Mouse (Mus musculus): ENCODE measurements around the gene Pam16. TPM values are rescaled to one million over a fixed set of nuclear protein-coding genes. Genes with fewer than 3 reads are reported as not detected.

The Pam16 gene
- total RNA-seq, 2 experiments from 2014 or later, result 71.0 to 77.1 TPM

DNA sequence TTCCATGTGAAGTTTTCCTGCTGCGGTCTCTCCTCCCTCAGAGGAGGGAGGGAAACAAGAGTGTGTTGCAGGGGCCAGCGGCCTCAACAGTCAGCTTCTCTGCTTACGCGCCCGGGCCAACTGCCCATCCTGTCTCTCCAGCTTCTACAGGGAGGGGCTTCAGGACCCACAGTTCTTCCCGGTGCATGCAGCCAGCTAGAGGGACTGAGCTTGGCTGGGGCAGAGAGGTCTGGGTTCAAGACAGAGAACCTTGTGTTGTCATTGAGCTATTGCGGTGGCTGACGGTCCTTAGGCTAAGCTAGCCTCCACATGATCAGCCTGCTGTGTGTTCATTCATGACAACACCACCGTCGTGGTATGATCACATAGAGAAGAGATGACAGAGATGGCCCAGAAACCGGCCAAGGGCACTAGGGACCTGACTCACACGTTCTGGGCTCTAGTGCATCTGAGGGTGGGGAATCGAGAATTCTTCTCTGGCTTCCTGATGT, 22.9 kb upstream of the Pam16 start:
- DNase-seq (ENCODE audit: low spot score in 2 of 2), result no peak

DNA sequence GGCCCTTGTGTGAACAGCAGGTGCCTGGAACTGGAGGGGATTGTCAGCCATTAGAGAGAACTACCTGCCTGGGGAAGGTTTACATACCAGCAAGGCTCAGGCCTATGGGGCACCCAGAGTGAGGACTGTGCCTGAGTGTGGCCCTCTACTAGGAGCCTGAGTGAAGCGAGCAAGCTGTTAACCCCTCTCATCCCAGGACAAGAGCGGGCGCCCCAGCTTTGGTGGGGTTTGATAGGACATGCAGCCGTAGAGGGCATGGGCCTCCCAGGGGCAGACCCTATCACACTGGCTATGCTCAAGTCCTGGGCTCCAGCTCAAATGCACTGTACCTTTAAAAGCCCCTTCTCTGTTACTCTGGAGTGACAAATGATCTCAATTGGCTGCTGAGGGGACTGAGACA, 22.0 kb upstream of the Pam16 start:
- DNase-seq (ENCODE audit: low spot score in 2 of 2), result no peak

DNA sequence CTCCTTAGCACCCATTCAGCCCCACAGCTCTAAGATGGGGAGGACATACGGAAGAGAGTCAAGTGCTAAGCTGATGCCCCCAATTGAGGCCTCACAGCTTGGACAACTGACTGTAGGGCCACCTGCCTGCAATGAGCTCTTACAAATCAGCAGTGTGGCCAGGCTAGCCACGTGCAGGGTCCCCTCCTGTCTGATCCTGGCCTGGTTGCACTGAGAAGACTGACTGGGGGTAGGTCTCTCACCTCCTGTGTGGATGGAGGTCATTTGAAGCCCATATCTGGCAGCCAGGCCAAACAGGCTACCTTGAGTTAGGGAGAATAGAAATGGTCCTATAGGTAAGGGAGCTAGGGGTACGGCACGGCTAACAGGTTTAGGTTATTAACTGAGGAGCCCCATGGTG, 21.1 kb upstream of the Pam16 start:
- no peak for DNase-seq (ENCODE audit: low spot score in 2 of 2)

DNA sequence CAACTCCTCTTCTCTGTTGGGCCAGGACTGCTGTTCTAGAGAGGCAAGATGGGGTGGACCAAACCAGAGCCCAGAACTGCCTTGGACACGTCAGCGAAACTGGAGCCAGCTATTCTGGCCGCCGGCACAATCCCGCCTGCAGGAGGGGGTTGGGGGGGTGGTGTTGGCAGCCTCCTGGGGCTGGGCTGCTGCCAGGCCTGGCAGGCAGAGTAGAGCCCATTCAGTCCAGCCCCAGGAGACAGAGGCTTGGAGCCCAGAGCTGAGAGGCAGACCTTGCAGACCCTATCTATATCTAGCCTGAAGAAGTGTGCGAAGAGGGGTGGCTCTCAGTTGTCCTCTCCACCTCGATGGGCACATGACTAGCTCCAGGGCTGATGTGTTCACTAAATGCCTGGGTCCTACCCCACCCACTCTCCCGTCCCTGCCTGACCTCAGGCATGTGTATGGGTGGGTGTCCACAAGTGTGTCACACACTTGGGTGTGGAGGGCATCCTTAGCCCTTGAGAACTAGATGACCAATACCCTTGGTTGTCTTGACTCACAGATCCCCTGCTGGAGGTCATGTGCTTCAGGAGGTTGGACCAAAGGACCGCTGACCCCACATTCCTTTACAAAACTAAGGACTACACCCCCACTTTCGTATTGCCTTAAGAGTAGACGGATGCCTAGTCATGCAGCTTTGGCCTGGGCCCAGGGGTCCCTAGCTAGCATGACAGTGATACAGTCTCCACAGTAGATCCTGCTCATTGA, 19.1 kb upstream of the Pam16 start:
- peak; percentile 82 to 88 for DNase-seq (ENCODE audit: low spot score in 2 of 2)

DNA sequence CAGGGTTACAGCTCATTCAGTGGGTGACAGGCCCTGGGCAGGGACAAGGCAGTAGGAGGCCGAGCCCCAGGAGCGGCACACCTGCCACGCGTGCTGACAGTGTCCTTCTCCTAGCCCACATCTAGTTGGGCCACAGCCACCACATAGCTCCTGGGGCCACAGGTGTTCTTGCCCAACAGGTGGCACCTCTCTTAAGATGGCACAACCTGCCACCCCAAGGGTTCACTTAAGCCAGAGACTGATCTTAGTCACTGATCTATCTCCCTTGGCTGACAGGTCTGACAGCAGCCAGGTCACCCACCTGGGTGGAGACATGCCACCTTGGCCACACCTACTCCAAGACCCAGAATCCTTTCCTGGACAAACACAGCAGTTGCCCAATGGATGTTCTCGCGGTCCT, 18.1 kb upstream of the Pam16 start:
- DNase-seq (ENCODE audit: low spot score in 2 of 2), result no peak

DNA sequence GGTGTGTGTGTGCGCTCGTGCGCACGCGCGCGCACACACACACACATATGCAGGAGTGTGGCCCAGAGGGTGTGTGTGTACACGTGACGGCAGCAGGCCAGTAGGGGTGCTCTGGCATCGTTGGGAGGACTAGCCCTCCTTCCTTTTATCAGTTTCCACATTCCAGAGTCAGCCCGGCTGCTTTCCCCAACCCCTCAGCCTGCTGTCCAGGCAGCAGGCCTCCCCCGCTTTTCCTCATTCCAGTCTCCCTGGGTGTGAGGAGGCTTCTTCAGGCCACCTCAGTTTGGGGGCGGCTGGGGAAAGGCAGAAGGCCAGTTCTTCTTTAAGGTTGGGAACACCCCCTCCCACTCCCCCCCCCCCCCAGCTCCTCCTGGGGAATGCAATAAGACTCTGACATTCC, 17.4 kb upstream of the Pam16 start:
- no peak for DNase-seq (ENCODE audit: low spot score in 2 of 2)

DNA sequence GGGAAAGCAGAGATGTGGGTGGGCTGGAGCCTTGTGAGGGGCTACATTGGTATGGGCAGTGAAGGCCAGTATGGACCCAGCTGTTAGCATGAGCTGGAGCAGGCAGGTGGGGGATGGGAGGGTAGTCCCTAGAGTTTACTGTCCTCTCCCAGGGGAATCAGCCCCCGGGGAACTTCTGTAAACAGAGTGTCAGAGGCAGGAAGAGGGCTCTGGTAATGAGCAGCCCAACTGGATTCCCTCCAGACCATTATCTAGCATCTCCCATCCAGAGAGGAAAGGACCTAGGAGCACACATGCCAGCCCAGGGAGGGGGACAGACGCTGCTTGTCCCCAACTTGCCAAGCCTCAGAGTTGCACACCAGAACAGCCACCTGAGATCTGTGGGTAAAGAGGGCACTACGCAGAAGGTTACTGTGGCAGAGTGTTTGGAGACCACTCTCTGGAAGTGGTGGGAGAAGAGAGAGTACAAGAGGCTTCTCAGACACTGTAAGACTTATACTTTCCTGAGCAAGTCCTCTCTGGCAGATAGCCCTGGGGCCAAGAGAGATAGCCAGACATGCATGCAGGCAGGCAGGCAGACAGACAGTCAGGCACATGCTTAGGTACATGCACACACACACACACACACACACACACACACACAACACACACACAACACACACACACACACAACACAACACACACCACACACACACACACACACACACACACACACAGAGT, 16.5 kb upstream of the Pam16 start:
- no peak for DNase-seq (ENCODE audit: low spot score in 2 of 2)

DNA sequence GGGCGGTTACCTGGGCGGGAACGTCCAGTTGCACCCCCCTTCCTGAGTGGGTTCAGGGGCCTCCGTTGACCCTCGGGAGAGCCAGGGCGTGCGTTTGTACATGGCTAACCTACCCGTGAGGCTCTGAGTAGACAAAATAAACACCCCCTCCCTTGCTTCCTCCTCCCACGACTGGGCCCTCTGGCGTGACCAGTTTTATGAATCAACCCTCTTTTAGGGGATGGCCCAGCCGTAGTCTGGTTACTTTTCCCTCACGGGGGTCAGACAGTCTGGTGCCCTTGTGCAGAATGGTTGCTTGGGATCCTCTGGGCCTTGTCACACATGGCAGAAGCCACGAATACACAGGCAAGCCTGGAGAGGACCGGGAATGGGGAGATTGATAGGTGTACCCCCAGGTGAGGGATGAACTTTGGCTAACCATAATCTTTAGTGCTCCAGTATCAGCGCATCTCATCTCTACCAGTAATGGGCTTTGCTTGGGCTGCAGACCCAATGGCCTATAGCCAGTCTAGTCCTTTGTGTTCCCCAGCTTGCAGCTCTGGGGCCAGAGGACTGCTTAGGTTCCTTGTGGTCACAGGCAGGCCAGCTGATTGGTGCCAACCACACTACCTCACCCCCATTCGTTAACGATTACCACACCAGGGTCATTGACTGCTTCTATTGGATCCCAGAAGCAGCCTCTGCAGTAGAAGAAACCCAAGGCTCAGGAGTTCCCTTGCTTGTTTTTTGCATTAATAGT, 15.6 kb upstream of the Pam16 start:
- DNase-seq (ENCODE audit: low spot score in 2 of 2), result no peak

DNA sequence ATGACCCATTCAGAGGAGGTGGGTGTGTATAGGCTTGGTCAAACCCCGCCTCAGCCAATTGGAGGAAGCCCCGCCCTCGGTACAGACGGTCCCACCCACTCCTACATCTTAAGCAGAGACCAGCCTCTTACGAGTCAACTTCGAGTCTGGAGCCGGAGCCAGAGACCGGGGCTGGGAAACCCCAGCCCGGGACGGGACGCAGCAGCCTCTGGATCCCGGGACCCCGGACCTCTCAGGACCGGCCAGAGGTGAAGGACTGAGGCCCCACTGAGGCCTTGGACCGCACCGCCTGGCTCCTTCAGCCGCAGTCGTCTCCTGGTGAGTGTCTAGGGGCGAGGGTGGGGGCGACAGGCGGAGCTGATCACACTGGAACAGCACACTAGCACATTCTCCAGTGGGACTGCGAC, 15.0 kb upstream of the Pam16 start, which contains the start of the genes Vasn and Dnaja3:
Vasn (plus strand) TSS at position 111 of the 407 bp plus-strand sequence.
Dnaja3 (plus strand) TSS at position 159 of the 407 bp plus-strand sequence.
- DNase-seq (ENCODE audit: low spot score in 2 of 2), result peak; percentile 63 to 73

DNA sequence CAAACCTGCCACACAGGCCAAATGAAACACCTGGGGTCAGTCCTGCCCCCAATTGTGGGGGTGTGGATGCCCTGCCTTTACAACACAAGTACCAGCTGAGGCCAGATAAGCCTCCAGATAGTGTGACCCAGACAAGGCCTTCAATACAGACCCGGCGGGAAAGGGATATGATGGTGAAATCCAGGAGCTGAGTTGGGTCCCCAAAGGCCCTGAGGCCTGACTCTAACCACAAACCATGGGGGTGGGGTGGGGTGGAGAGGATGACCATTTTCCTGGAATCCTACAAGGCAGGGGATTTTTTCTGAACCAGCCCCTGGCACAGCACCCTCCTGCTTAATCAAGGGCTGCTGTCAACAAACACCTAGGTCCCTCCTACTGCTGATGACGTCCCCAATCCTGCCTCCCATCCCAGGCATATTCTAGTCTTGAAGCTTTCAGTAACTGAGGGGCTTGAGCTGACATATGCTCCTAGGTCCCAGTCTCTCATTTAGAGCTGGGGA, 14.2 kb upstream of the Pam16 start:
- DNase-seq (ENCODE audit: low spot score in 2 of 2), result no peak

DNA sequence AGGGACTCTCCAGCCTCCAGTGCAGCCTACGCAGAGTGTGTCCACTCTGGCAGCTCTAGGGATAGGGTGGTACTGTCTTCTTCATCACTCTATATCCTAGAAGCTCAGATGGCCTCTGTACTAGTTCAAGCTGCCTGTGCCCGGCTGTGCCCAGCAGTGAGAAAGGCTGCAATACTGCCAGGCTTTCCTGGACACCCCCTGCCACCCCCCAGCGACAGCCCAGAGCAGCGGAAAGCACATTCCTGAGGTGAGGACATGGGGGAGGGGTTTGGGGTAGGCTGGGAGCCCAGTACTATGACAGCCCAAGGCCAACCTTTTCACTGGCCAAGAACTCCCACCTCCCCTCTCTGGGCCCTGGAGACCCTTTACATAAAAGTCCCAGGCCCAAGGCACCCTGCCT, 11.0 kb upstream of the Pam16 start:
- no peak for DNase-seq (ENCODE audit: low spot score in 2 of 2)

DNA sequence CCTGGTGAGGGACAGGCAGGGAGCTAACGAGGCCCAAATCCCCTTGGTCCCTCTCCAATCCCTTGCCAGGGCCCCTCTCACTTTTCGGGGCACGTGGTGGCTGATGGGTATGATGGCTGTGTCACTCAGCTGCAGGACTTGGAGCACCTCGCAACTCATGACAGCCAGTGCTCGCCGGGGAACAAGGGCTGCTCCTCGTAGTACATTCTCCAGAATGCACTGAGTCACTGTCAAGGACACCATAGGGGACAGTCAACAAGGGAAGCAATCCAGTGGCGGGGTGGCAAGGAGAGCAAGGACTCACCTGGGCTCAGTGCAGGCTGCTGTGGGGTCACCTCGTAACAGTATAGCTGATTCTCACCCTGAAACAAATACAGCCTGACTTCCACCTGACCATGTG, 9.9 kb upstream of the Pam16 start:
- no peak for DNase-seq (ENCODE audit: low spot score in 2 of 2)

DNA sequence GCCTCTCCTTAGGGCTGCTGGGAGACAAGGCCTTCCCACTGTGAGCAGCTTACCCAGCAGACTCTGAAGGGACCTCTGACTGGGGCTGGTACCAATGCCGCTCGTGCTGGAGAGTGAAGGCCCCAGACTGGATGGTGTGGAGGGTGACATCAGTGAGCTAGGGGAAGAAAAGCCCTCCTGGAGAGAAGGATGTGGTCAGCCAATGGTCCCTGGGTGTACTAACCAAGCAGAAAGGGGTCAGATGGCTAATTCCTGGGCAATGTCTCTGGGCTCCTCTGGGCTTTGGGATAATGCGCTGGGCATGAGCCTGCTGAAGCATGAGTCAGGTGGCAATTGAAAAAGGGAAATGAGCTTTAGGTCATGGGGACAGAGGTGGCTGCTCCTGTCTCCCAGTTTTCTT, 8.9 kb upstream of the Pam16 start:
- no peak for DNase-seq (ENCODE audit: low spot score in 2 of 2)

DNA sequence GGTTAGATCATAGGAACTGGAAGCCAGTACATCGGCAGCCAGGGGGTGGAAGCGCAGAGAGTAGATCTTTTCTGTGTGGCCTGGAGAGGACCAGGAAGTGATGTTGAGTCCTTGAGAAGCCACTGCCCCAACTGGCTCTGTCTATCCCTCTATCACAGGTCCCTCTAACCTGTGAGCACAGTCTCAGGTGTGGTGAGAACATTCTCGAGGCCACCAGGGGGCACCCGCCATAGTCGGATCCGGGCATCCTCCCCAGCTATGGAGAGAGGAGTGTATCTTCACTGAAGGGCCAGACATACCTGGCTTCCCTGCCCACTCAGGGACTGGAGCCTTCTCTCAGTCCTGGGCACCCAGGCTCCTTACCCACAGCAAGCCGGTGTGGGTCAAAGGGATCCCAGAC, 7.3 kb upstream of the Pam16 start:
- no peak for DNase-seq (ENCODE audit: low spot score in 2 of 2)

DNA sequence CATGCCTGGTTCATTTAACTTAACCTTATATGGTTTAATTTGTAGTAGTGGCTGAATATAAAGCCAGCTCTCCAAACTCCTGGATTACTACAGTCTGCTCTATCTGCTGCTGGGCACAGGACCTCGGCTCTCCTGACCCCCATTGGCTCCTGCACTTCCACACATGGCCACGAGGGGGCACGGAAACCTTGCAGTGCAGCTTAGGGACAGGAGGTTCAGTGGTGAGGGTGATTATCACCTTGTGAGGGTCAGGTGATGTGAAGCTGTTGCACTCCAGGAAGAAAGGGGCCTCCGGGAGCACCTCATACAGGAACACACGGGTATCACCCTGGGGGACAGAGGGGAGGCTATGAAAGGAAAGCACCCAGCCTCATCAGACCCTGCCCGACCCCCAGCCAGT, 5.2 kb upstream of the Pam16 start:
- peak; percentile 82 to 84 for DNase-seq (ENCODE audit: low spot score in 2 of 2)

DNA sequence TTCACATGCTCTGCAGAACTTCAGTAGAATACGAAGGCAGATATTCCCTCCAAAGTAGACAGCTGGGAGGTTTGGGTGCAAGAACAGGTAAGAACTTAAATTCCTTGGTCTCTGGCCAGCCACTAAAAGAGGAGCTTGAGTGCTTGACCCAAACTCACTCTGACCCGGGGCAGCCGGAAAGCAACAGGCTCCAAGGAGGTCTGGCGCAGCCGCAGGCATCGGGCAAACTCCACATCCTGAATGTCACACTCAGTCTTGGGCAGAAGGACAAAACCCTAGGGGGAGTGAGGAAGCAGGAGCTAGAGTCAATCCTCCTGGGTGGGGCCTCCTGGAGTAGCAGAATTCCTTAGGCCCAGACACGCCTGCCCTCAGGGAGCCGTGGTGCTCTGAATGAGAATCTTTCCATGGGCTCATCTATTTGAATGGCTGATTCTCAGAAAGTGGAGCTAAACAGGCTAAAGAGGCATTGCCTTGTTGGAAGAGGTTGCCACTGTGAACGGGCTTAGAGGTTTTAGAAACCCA, 4.2 kb upstream of the Pam16 start:
- no peak for DNase-seq (ENCODE audit: low spot score in 2 of 2)

DNA sequence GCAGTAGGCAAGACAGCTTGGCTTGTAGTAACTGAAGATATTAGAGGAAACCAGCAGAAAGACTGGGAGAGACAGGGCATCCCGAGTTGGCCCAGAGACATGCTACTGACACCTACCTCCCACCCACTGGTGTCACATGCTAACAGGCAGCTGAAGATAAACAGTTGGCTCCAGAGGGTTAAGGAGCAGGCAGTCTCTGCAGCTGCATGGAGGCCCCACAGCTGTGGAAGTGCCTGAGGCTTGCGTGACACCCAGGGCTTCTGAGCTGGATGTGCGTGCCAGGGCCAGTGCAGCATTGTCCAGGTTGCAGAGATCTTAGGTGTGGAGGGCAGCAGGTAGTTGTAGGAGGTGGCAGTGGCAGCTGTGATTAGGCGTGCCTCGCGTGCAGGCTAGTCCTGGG, 2.3 kb upstream of the Pam16 start:
- DNase-seq (ENCODE audit: low spot score in 2 of 2), result no peak

DNA sequence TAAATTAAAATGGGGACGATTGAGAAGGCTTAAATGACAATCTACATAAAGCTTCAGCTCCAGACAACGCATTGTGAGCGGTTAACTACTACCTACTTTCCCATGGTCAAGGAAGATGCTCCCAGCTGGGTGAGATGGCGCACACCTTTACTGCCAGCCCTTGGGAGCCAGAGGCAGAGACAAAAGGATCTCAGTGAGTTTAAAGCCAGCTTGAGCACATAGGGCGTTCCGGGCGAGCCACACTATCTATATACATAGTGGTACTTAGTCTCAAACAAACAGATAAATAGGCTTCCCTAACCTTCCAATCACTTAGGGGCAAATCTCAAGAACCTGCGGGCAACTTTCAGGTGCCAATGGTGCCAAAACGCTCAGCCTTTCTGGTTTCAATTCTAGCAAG, 714 bp downstream of the Pam16 start:
- no peak for DNase-seq (ENCODE audit: low spot score in 2 of 2)

DNA sequence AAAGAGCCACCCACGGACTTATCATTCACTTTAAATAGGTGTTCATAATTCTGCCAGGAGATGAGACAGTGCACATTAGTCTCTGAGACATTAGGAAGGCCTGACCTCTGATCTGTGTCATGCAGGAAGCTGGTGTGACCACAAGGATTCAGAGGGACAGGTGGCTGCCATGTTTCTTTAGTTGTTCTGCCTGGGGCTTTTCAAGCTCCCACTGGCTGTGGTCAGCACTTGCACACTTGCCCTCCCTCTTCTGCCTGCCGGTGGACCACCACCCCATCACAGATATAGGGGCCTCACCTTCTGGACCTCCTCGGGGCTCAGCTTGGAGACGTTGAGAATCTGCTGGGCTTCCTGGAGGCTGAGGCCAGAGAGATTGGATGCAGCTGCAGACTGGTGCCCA, 8.0 kb downstream of the Pam16 start:
- no peak for DNase-seq (ENCODE audit: low spot score in 2 of 2)

DNA sequence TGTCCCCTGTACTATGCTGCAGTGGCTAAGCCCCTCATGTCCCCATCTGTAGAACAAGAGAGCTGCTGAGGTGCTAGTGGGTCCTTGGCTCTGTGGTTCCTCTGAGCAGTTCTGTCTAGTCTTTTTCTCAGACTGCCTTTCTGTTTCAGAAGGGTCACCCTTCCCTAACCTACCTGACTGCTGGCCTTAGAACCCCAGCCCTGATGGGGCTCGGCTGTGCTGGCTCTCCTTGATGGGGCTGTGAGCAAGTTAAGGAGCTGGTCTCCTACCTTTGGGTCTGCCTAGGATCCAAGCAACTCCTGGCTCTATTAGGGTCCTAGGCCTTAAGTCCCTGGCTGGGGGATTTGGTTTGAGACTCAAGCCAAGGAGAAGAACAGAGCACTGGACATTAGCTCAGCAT, 9.5 kb downstream of the Pam16 start:
- no peak for DNase-seq (ENCODE audit: low spot score in 2 of 2)

DNA sequence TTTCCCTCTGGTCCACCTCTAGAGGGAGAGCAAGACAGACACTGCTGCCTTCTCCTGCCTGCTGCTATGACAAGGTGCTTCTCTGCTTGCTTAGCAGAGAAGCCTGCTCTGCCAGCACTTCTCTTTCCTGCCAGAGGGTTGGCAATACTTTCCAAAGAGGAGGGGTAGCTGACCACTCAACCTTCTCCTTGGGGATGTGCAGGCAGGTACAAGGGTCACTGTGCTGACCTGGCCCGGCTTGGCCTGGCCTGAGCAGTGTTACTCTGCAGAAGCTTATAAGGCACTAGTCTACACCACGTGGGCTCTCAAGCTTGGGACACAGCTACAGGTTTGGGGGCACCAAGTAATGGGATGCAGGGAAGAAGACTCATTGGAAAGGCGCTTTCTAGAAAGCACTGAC, 10.1 kb downstream of the Pam16 start:
- no peak for DNase-seq (ENCODE audit: low spot score in 2 of 2)

DNA sequence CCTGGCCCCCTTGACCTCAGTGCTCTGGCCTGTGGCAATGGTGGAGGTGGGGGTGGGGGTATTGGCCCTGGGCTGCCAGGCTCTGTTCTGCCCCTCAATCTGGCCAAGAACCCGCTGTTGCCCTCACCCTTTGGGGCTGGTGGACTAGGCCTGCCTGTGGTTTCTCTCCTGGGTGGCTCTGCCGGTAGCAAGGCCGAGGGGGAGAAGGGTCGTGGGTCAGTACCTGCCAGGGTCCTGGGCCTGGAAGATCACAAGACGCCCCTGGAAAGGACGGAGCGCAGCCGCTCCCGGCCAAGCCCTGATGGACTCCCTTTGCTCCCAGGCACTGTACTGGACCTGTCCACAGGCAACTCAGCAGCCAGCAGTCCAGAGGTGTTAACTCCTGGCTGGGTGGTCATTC, 11.1 kb downstream of the Pam16 start:
- DNase-seq (ENCODE audit: low spot score in 2 of 2), result no peak

All from layer of hippocampus, postnatal 10 days (tissue).